Mouse (Mus musculus) MEL (cell line): ENCODE data around the gene Smad6. TPM values are rescaled to one million over a fixed set of nuclear protein-coding genes. Genes with fewer than 3 reads are reported as not detected.

Experiments
- DNase-seq: peaks from one replicate; pipeline ENCODE4 v3.0.0; 2011; ENCODE audit warnings: low read depth, low spot score
- H3K27ac ChIP-seq: 2 replicates; pipeline ENCODE4 v1.5.1; 2012; ENCODE audit warnings: low read depth, mild to moderate bottlenecking, control low read depth, low read length, moderate library complexity; ENCODE audit not compliant: control insufficient read depth
- H3K27me3 ChIP-seq, 2 experiments: fragments of 150-350 bp in 1 of 2; sonication (generic) in 1 of 2; 2 replicates each; pipeline ENCODE4 v1.6.1; 2012; ENCODE audit warnings: low read length in 2 of 2, mild to moderate bottlenecking in 2 of 2, improper control_type of control experiment in 1 of 2, moderate library complexity in 1 of 2; ENCODE audit not compliant: insufficient read depth in 2 of 2, control insufficient read depth in 1 of 2
- H3K36me3 ChIP-seq, 2 experiments: 2 replicates each; pipeline ENCODE4 v1.6.1; 2012 to 2014; ENCODE audit warnings: low read length in 2 of 2, improper control_type of control experiment in 1 of 2, inconsistent platforms in 1 of 2, mild to moderate bottlenecking in 1 of 2; ENCODE audit not compliant: insufficient read depth in 2 of 2, control insufficient read depth in 1 of 2
- H3K4me1 ChIP-seq, 2 experiments: fragments of 150-350 bp in 1 of 2; sonication (generic) in 1 of 2; 2 replicates each; pipeline ENCODE4 v1.6.1; 2012; ENCODE audit warnings: low read length in 2 of 2, improper control_type of control experiment in 1 of 2, mild to moderate bottlenecking in 1 of 2; ENCODE audit not compliant: insufficient read depth in 2 of 2, control insufficient read depth in 1 of 2
- H3K4me3 ChIP-seq, 2 experiments: fragments of 150-350 bp in 1 of 2; sonication (generic) in 1 of 2; 2 replicates each; pipeline ENCODE4 v1.5.1; 2012; ENCODE audit warnings: low read depth in 2 of 2, low read length in 2 of 2, mild to moderate bottlenecking in 2 of 2, moderate library complexity in 2 of 2, control low read depth in 1 of 2, improper control_type of control experiment in 1 of 2; ENCODE audit not compliant: control insufficient read depth in 1 of 2, insufficient read depth in 1 of 2
- H3K79me2 ChIP-seq: 2 replicates; pipeline ENCODE4 v1.6.1; 2012; ENCODE audit warnings: mild to moderate bottlenecking, low read length, moderate library complexity; ENCODE audit not compliant: control insufficient read depth, poor library complexity, insufficient read depth
- H3K9ac ChIP-seq: 2 replicates; pipeline ENCODE4 v1.6.1; 2012; ENCODE audit warnings: low read depth, mild to moderate bottlenecking, control low read depth, low read length, moderate library complexity; ENCODE audit not compliant: control insufficient read depth, poor library complexity, severe bottlenecking
- H3K9me3 ChIP-seq: fragments of 150-350 bp; sonication (generic); replicated peaks from 2 replicates; pipeline ENCODE4 v1.6.1; 2012; ENCODE audit warnings: mild to moderate bottlenecking, low read length, improper control_type of control experiment, moderate library complexity; ENCODE audit not compliant: insufficient read depth
- BHLHE40 ChIP-seq: IDR thresholded peaks from 2 replicates; pipeline ENCODE4 v1.6.1; 2012; ENCODE audit warnings: low read depth, mild to moderate bottlenecking, inconsistent platforms, low read length, improper control_type of control experiment, borderline replicate concordance
- CHD1 ChIP-seq: IDR thresholded peaks from 2 replicates; pipeline ENCODE4 v1.6.1; 2012; ENCODE audit warnings: low read depth, mild to moderate bottlenecking, inconsistent platforms, low read length, improper control_type of control experiment
- CHD2 ChIP-seq: IDR thresholded peaks from 2 replicates; pipeline ENCODE4 v1.6.1; 2011; ENCODE audit warnings: low read length, improper control_type of control experiment
- CTCF ChIP-seq, 3 experiments: IDR thresholded peaks in 2 of 3; conservative IDR thresholded peaks in 1 of 3; 2 replicates each; pipeline ENCODE4 v1.5.1; 2011 to 2012; ENCODE audit warnings: low read length in 3 of 3, low read depth in 2 of 3, mild to moderate bottlenecking in 2 of 3, improper control_type of control experiment in 1 of 3, inconsistent platforms in 1 of 3, mixed read lengths in 1 of 3, moderate library complexity in 1 of 3; ENCODE audit not compliant: control insufficient read depth in 1 of 3, insufficient read depth in 1 of 3, poor library complexity in 1 of 3, severe bottlenecking in 1 of 3
- ELF1 ChIP-seq: IDR thresholded peaks from 2 replicates; pipeline ENCODE4 v1.6.1; 2014; ENCODE audit warnings: low read depth, mild to moderate bottlenecking, inconsistent platforms, low read length, improper control_type of control experiment, moderate library complexity
- EP300 ChIP-seq, 2 experiments: IDR thresholded peaks; 2 replicates each; pipeline ENCODE4 v1.6.1; 2011; ENCODE audit warnings: improper control_type of control experiment in 2 of 2, low read length in 2 of 2, low read depth in 1 of 2, mild to moderate bottlenecking in 1 of 2
- ETS1 ChIP-seq: IDR thresholded peaks from 2 replicates; pipeline ENCODE4 v1.6.1; 2012; ENCODE audit warnings: low read depth, mild to moderate bottlenecking, inconsistent platforms, low read length, improper control_type of control experiment, moderate library complexity
- GABPA ChIP-seq: IDR thresholded peaks from 2 replicates; pipeline ENCODE4 v1.6.1; 2012; ENCODE audit warnings: low read depth, mild to moderate bottlenecking, inconsistent platforms, low read length, improper control_type of control experiment, moderate library complexity
- HCFC1 ChIP-seq: IDR thresholded peaks from 2 replicates; pipeline ENCODE4 v1.6.1; 2012; ENCODE audit warnings: low read depth, mild to moderate bottlenecking, inconsistent platforms, low read length, improper control_type of control experiment, moderate library complexity
- JUND ChIP-seq: IDR thresholded peaks from 2 replicates; pipeline ENCODE4 v1.6.1; 2011; ENCODE audit warnings: low read depth, mild to moderate bottlenecking, improper control_type of control experiment, low read length
- KAT2A ChIP-seq: conservative IDR thresholded peaks from 2 replicates; pipeline ENCODE4 v1.6.1; 2012; ENCODE audit warnings: low read depth, low read length, improper control_type of control experiment, inconsistent platforms
- MAFK ChIP-seq: IDR thresholded peaks from 2 replicates; pipeline ENCODE4 v1.6.1; 2011; ENCODE audit warnings: low read depth, mild to moderate bottlenecking, low read length, improper control_type of control experiment, borderline replicate concordance
- MAX ChIP-seq: IDR thresholded peaks from 2 replicates; pipeline ENCODE4 v1.6.1; 2011; ENCODE audit warnings: low read length, improper control_type of control experiment
- MAZ ChIP-seq: IDR thresholded peaks from 2 replicates; pipeline ENCODE4 v1.6.1; 2012; ENCODE audit warnings: low read depth, mild to moderate bottlenecking, inconsistent platforms, low read length, improper control_type of control experiment
- MEF2A ChIP-seq: IDR thresholded peaks from 2 replicates; pipeline ENCODE4 v1.6.1; 2014; ENCODE audit warnings: low read depth, mild to moderate bottlenecking, inconsistent platforms, low read length, improper control_type of control experiment; ENCODE audit not compliant: poor library complexity, insufficient replicate concordance, severe bottlenecking; ENCODE audit errors: extremely low read depth
- MYB ChIP-seq: IDR thresholded peaks from 2 replicates; pipeline ENCODE4 v1.6.1; 2011; ENCODE audit warnings: mild to moderate bottlenecking, low read depth, low read length, improper control_type of control experiment
- MYC ChIP-seq: IDR thresholded peaks from 2 replicates; pipeline ENCODE4 v1.6.1; 2011; ENCODE audit warnings: low read depth, mild to moderate bottlenecking, low read length, improper control_type of control experiment, moderate library complexity
- NELFE ChIP-seq: IDR thresholded peaks from 2 replicates; pipeline ENCODE4 v1.6.1; 2011; ENCODE audit warnings: low read depth, low read length, improper control_type of control experiment
- NRF1 ChIP-seq: IDR thresholded peaks from 2 replicates; pipeline ENCODE4 v1.6.1; 2014; ENCODE audit warnings: low read depth, mild to moderate bottlenecking, inconsistent platforms, low read length, improper control_type of control experiment, moderate library complexity; ENCODE audit not compliant: poor library complexity, insufficient read depth, severe bottlenecking
- POLR2A ChIP-seq, 2 experiments: IDR thresholded peaks; 2 replicates each; pipeline ENCODE4 v1.6.1; 2011 to 2012; ENCODE audit warnings: low read length in 2 of 2, mild to moderate bottlenecking in 2 of 2, control low read depth in 1 of 2, improper control_type of control experiment in 1 of 2, low read depth in 1 of 2, moderate library complexity in 1 of 2; ENCODE audit not compliant: control insufficient read depth in 1 of 2, insufficient read depth in 1 of 2, poor library complexity in 1 of 2
- POLR2AphosphoS2 ChIP-seq: IDR thresholded peaks from 2 replicates; pipeline ENCODE4 v1.6.1; 2011; ENCODE audit warnings: low read length, improper control_type of control experiment
- POLR2AphosphoS5 ChIP-seq: IDR thresholded peaks from 2 replicates; pipeline ENCODE4 v1.6.1; 2012; ENCODE audit warnings: low read depth, borderline replicate concordance, mild to moderate bottlenecking, inconsistent platforms, low read length, moderate library complexity, mixed read lengths
- RAD21 ChIP-seq: IDR thresholded peaks from 2 replicates; pipeline ENCODE4 v1.6.1; 2011; ENCODE audit warnings: mild to moderate bottlenecking, low read depth, low read length, improper control_type of control experiment
- RCOR1 ChIP-seq: IDR thresholded peaks from 2 replicates; pipeline ENCODE4 v1.6.1; 2012; ENCODE audit warnings: low read depth, mild to moderate bottlenecking, inconsistent platforms, low read length, improper control_type of control experiment
- SIN3A ChIP-seq: IDR thresholded peaks from 2 replicates; pipeline ENCODE4 v1.6.1; 2012; ENCODE audit warnings: low read length, improper control_type of control experiment, inconsistent platforms
- SMC3 ChIP-seq: IDR thresholded peaks from 2 replicates; pipeline ENCODE4 v1.6.1; 2011; ENCODE audit warnings: low read depth, low read length, improper control_type of control experiment
- TCF12 ChIP-seq: IDR thresholded peaks from 2 replicates; pipeline ENCODE4 v1.6.1; 2014; ENCODE audit warnings: low read depth, mild to moderate bottlenecking, inconsistent platforms, low read length, improper control_type of control experiment, moderate library complexity
- USF1 ChIP-seq: IDR thresholded peaks from 2 replicates; pipeline ENCODE4 v1.6.1; 2014; ENCODE audit warnings: low read depth, mild to moderate bottlenecking, inconsistent platforms, low read length, improper control_type of control experiment, moderate library complexity
- USF2 ChIP-seq, 2 experiments: IDR thresholded peaks; 2 replicates each; pipeline ENCODE4 v1.6.1; 2011 to 2012; ENCODE audit warnings: improper control_type of control experiment in 2 of 2, low read length in 2 of 2, borderline replicate concordance in 1 of 2, inconsistent platforms in 1 of 2, low read depth in 1 of 2, mild to moderate bottlenecking in 1 of 2; ENCODE audit not compliant: insufficient read depth in 1 of 2
- ZC3H11A ChIP-seq: IDR thresholded peaks from 2 replicates; pipeline ENCODE4 v1.6.1; 2012; ENCODE audit warnings: low read depth, mild to moderate bottlenecking, inconsistent platforms, low read length, improper control_type of control experiment
- ZKSCAN1 ChIP-seq: IDR thresholded peaks from 2 replicates; pipeline ENCODE4 v1.6.1; 2012; ENCODE audit warnings: low read depth, mild to moderate bottlenecking, inconsistent platforms, low read length, improper control_type of control experiment, moderate library complexity
- ZMIZ1 ChIP-seq: IDR thresholded peaks from 2 replicates; pipeline ENCODE4 v1.6.1; 2012; ENCODE audit warnings: low read depth, mild to moderate bottlenecking, inconsistent platforms, low read length, improper control_type of control experiment, moderate library complexity
- ZNF384 ChIP-seq: IDR thresholded peaks from 2 replicates; pipeline ENCODE4 v1.6.1; 2012; ENCODE audit warnings: low read depth, mild to moderate bottlenecking, inconsistent platforms, low read length, improper control_type of control experiment
- polyA plus RNA-seq, 2 experiments: library from polyadenylated mRNA; stranded (reverse) in 1 of 2; unstranded in 1 of 2; fragments of >175 nt in 1 of 2; fragments of >200 nt in 1 of 2; gene quantifications; 2 replicates each; pipeline versions ENCODE4 v1.2.1 to v1.2.4; 2012; ENCODE audit warnings: low replicate concordance in 2 of 2, low read depth in 1 of 2; ENCODE audit not compliant: insufficient read length in 2 of 2, insufficient read depth in 1 of 2, missing spikeins in 1 of 2
- total RNA-seq: library from RNA; depleted of rRNA; stranded (reverse); fragments of 300-350 nt; gene quantifications from 2 replicates; pipeline ENCODE4 v1.2.3, GENCODE M21; 2012

Smad6 gene
- total and polyA plus RNA-seq, 3 experiments, result 2.2 to 3.9 TPM; not detected in 1

DNA sequence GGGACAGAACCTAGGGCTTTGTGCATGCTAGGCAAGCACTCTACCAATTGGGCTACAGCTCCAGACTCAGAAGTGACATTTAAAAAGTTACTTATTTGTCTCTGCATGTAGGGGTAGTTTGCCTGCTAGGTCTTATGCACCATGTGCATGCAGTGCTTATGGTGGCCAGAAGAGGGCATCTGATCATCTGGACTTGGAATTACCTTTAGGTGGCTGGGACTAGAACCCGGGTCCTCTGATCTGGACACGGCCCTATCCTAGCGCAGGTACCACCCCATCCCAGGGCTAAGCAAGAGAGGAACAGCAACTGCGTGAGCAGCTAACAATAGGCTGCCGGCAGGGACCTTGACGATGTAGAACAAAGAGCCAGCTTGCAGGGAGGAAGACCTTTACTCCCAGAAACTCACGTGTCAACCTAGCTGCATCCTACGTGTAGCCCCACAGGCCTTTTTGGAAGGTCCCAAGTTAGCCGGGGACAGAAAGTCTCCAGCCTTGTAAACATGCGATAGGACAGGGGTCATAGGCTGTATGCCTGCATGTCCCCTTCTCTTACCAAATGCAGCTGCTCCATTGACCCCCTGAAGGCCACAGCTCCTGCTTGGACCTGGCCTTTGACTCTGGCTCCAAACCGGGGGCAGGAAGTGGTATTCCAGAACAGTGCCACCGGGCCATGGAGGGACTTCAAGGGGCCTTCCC is 38.8 kb downstream of the Smad6 start:
- no peaks in the 10 kb centered on the region for H3K79me2 ChIP-seq
- no peak overlapping the region for H3K4me3 ChIP-seq
- no peaks in the 10 kb centered on the region for H3K27me3 ChIP-seq
- H3K27ac ChIP-seq, result no peak overlapping the region
- TF ChIP-seq ZNF384 (no peak), BHLHE40 (no peak), MAX (0 out of 2 replicates have a peak, but pooled peaks have one; percentile 29), NELFE (no peak), RAD21 (peak; percentile 50), GABPA (no peak), MAZ (no peak), ZKSCAN1 (no peak), SMC3 (peak; percentile 78), HCFC1 (no peak), CHD2 (no peak), EP300 (IDR thresholded peaks at IDR 0.05; ENCODE audit: low read depth in 1 of 2, low read length in 2 of 2) (no peak), CTCF (IDR thresholded peaks at IDR 0.05 in 2 of 3, conservative IDR thresholded peaks at IDR 0.05 in 1 of 3; ENCODE audit: control insufficient read depth in 1 of 3, insufficient read depth in 1 of 3, low read depth in 2 of 3, low read length in 3 of 3, poor library complexity in 1 of 3, severe bottlenecking in 1 of 3) (peak; percentile 68 to 86 (median 69)), ZMIZ1 (no peak), TCF12 (no peak), CHD1 (no peak), ETS1 (no peak), USF2 (IDR thresholded peaks at IDR 0.05; ENCODE audit: borderline replicate concordance in 1 of 2, insufficient read depth in 1 of 2, low read depth in 1 of 2, low read length in 2 of 2) (no peak), KAT2A (no peak), NRF1 (no peak), POLR2AphosphoS2 (no peak), MYB (no peak), MEF2A (no peak), ELF1 (no peak), RCOR1 (no peak), POLR2A (IDR thresholded peaks at IDR 0.05; ENCODE audit: control insufficient read depth in 1 of 2, insufficient read depth in 1 of 2, low read depth in 1 of 2, low read length in 2 of 2, poor library complexity in 1 of 2) (no peak), MAFK (no peak), SIN3A (no peak), ZC3H11A (peak; percentile 66), USF1 (no peak), JUND (no peak), MYC (peak; percentile 50; the same call in 1 of the 2 replicates), POLR2AphosphoS5 (no peak)
- H3K9ac ChIP-seq, result no peak overlapping the region
- DNase-seq, result peak; percentile 60
- no peaks in the 10 kb centered on the region for H3K9me3 ChIP-seq
- H3K36me3 ChIP-seq, result no peaks in the 10 kb centered on the region
- 0 out of 4 replicates have a peak, but pooled peaks cover 0 to 4% of the 10 kb centered on the region in 2 experiments for H3K4me1 ChIP-seq
